Mouse (Mus musculus) embryonic facial prominence, embryonic 10.5 days (tissue): ENCODE results near the gene Kdm5c. TPM values are rescaled to one million over a fixed set of nuclear protein-coding genes. Genes with fewer than 3 reads are reported as not detected.

ENCODE experiments used
- DNase-seq: peaks from one replicate; pipeline ENCODE4 v3.0.0-alpha.2; 2017; ENCODE audit warnings: low spot score
- H3K27ac ChIP-seq: fragments of 300-500 bp; sonication (generic); replicated peaks from 2 replicates; pipeline ENCODE4 v1.5.1; 2016; ENCODE audit warnings: mild to moderate bottlenecking
- H3K27me3 ChIP-seq: fragments of 300-500 bp; sonication (generic); replicated peaks from 2 replicates; pipeline ENCODE4 v1.6.1; 2016; ENCODE audit warnings: low read depth, mild to moderate bottlenecking; ENCODE audit not compliant: poor library complexity, severe bottlenecking
- H3K36me3 ChIP-seq: fragments of 300-500 bp; sonication (generic); replicated peaks from 2 replicates; pipeline ENCODE4 v1.6.1; 2016; ENCODE audit warnings: mild to moderate bottlenecking, moderate library complexity
- H3K4me1 ChIP-seq: fragments of 300-500 bp; sonication (generic); 2 replicates; pipeline ENCODE4 v1.6.1; 2016
- H3K4me3 ChIP-seq: fragments of 300-500 bp; sonication (generic); 2 replicates; pipeline ENCODE4 v1.5.1; 2016; ENCODE audit warnings: mild to moderate bottlenecking, moderate library complexity
- H3K9me3 ChIP-seq: fragments of 300-500 bp; sonication (generic); 2 replicates; pipeline ENCODE4 v1.6.1; 2016; ENCODE audit warnings: mild to moderate bottlenecking
- WGBS: fragments of 180-500 bp; shearing (Covaris S2); methylation state at CpG from one replicate; pipeline ENCODE4 v1.1.7; 2016; 5-methylcytosine and 5-hydroxymethylcytosine counted together
- polyA plus RNA-seq: library from polyadenylated mRNA; unstranded; fragments of >200 nt; fragmentation: Nextera tagmentation; extraction: Ambion mirVana; gene quantifications from 2 replicates; pipeline ENCODE4 v1.2.1, GENCODE M21; 2016

Gene Kdm5c
- polyA plus RNA-seq, 1 experiment from 2014 or later: 75.2 TPM

DNA sequence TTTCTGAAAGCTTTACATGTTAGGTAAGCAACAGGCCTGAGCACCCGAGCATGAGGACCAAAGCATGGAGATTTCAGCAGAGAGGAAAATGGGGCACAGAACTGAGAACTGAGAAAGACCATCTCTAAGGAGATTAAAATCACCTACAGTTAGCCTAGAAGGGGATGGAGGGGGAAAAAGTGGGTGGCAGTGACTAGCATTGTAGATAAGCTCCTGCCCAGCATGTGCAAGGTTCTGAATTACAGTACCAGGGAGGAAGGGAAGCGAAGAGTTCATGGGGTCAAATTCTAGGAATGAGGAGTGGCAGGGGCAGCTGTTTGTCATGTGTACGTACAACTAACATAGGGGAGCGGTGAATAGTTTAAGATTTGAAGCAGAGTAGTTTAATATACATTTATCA lies 87.7 kb downstream of the Kdm5c start:
- Histone ChIP-seq H3K9me3 (no peaks in the 10 kb centered on the region), H3K27ac (no peak overlapping the region), H3K4me3 (no peak overlapping the region), H3K36me3 (peaks cover 20% of the 10 kb centered on the region), H3K4me1 (no peaks in the 10 kb centered on the region), H3K27me3 (peaks cover 95% of the 10 kb centered on the region)
- DNase-seq: no peak
- WGBS: 86% methylated on average over 4 of the region's 4 CpGs

DNA sequence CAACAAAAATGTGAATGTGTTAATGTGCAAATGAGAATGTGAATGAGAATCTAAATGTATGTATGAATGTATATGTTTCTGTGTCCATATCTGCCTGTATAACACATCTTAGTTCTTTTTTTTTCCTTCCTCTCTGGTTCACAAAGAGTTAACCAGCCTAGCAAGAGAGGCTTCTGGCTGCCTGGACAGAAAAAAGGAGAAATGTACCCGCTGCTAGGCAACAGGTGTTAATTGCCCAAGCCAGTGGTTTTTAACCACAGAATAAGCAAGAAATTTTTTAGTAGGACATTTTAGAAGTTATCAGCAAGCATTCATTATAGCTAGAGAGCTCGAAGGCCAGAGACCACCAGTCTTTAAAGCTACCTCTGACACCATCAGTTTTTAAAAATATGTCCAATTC lies 90.0 kb downstream of the Kdm5c start:
- Histone ChIP-seq H3K27me3 (peaks cover 100% of the 10 kb centered on the region), H3K36me3 (peaks cover 14% of the 10 kb centered on the region; the same call in 1 of the 2 replicates), H3K9me3 (no peaks in the 10 kb centered on the region), H3K27ac (no peak overlapping the region), H3K4me3 (no peak overlapping the region), H3K4me1 (peaks cover 4% of the 10 kb centered on the region; the same call in 1 of the 2 replicates)
- no peak for DNase-seq
- 66% methylated on average over 2 of the region's 2 CpGs for WGBS

DNA sequence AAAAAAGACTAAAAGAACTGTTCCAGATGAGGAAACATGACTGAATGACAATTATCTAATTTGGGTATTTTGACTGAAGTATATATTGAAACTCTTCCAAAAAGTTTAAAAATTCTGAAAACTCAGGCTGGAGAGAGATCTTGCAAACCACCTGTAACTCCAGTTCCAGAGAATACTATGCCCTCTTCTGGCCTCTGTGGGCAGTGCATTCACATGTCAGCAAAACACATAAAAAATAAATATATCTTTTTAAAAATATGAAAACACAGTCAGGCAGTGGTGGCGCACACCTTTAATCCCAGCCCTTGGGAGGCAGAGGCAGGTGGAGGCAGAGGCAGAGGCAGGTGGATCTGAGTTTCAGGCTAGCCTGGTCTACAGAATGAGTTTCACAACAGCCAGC lies 90.8 kb downstream of the Kdm5c start:
- DNase-seq: no peak
- Histone ChIP-seq H3K27ac (no peak overlapping the region), H3K36me3 (peaks cover 14% of the 10 kb centered on the region; the same call in 1 of the 2 replicates), H3K4me3 (no peak overlapping the region), H3K27me3 (peaks cover 100% of the 10 kb centered on the region), H3K4me1 (peaks cover 4% of the 10 kb centered on the region; the same call in 1 of the 2 replicates), H3K9me3 (no peaks in the 10 kb centered on the region)
- WGBS: 94% methylated on average over 1 of the region's 1 CpGs

Other genes starting within 250 kb of the Kdm5c start
- gene Hsd17b10, start 231.2 kb upstream of the Kdm5c start, polyA plus RNA-seq: 225 and 243 TPM in 2 replicates
- 5.9 and 6.3 TPM in 2 replicates for gene Ribc1, start 216.7 kb upstream of the Kdm5c start, polyA plus RNA-seq
- gene Smc1a, start 216.6 kb upstream of the Kdm5c start, polyA plus RNA-seq: 111 and 117 TPM in 2 replicates
- 0.71 and 0.96 TPM in 2 replicates for gene Iqsec2, start 88.8 kb upstream of the Kdm5c start, polyA plus RNA-seq
- 20.8 and 22.5 TPM in 2 replicates for gene Kantr, start 94.5 kb downstream of the Kdm5c start, polyA plus RNA-seq
- gene Tspyl2, start 109.4 kb downstream of the Kdm5c start, polyA plus RNA-seq: 30.6 and 33.4 TPM in 2 replicates
- gene Gpr173, start 135.7 kb downstream of the Kdm5c start, polyA plus RNA-seq: 4.2 and 4.9 TPM in 2 replicates